Mouse (Mus musculus): ENCODE data around the gene Alyref2. TPM values are rescaled to one million over a fixed set of nuclear protein-coding genes. Genes with fewer than 3 reads are reported as not detected.

Gene Alyref2
- polyA plus RNA-seq, 1 experiment from 2014 or later = 13.3 TPM

DNA sequence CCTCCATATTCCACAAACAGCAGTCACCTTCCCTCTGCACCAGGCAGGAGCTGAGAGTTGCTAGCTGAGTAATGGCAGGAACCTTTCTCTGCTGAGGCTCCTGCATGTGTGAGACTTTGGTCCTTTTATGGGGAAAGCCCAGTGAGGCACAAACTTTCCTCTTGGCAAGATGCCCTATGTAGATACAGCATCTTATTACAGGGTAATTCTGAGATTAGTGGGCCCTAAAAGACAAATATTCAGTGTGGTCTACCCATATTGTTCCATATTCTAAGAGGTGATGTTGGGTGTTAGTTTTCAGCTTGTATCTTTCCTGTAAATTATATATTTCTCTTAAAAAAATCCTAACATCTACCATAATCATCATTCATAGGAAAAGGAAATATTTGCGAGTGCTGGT, 31.9 kb downstream of the Alyref2 start, which contains the start of gene Itln1:
TSS of gene Itln1 (minus strand) at position 101 of the 400 bp plus-strand sequence.
- no peaks in the 10 kb centered on the region for H3K4me1 ChIP-seq
- 94% methylated on average over 1 of the region's 1 CpGs for WGBS
- H3K9ac ChIP-seq = no peak within 1 kb of the TSS
- H3K36me3 ChIP-seq = no peaks in the 10 kb centered on the region
- no peaks in the 10 kb centered on the region for H3K27me3 ChIP-seq
- H3K4me3 ChIP-seq = no peak within 1 kb of the TSS
- H3K27ac ChIP-seq = no peak within 1 kb of the TSS
- no peak within 1 kb of the TSS for H3K4me2 ChIP-seq (replicated peaks)
- H3K9me3 ChIP-seq = peaks cover 8% of the 10 kb centered on the region; the same call in 1 of the 2 replicates
- ATAC-seq (ENCODE audit: insufficient number of reproducible peaks, insufficient read depth, low FRiP score, low TSS enrichment) = no peak

DNA sequence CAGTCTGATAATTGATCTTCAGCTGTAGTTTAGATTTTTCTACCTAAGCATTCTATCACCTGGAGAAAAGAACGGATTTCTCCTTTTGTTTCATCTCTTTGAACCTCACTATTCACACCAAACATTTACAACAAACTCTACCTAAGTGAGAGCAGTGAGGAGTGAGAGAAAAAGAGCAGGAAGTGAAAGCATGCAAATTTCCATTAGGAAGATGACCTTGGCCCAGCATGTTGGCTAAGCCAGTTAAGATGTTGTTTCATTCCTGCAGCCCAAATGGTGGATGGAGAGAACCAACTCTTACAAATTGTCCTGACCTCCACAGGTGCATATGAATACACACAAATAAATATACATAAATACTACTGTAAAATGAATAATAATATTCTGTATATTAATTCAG, 37.4 kb downstream of the Alyref2 start:
- Histone ChIP-seq H3K27me3 (no peaks in the 10 kb centered on the region), H3K9me3 (peaks cover 8% of the 10 kb centered on the region; the same call in 1 of the 2 replicates)
- WGBS = 85% methylated on average over 1 of the region's 1 CpGs

DNA sequence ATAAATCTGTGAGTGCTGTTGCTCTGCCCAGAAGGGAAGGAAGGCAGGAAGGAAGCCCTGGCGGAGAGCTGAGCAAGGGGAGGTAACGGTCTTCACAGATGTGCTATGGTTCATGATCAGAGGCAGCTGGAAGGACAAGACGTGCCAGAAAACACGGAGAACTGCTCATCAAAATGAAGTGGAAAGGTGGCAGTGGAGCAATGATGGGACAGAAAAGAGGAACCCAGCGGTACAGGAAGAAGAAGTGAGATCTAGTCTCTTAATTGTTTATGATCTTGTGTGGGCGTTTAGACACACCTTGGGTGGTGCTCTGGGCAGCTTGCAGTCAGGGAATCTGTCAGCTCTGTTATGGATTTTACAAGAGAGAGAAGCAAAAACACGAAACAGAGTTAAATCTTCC, 48.0 kb downstream of the Alyref2 start:
- no peaks in the 10 kb centered on the region for H3K27me3 ChIP-seq

More for the DNA sequence above, 37.4 kb downstream of the Alyref2 start:
- no peak overlapping the region for H3K9ac ChIP-seq
- ATAC-seq (ENCODE audit: insufficient number of reproducible peaks, insufficient read depth, low FRiP score, low TSS enrichment) = no peak
- no peak overlapping the region for H3K4me2 ChIP-seq (replicated peaks)
- H3K4me3 ChIP-seq = no peak overlapping the region
- H3K27ac ChIP-seq = no peak overlapping the region
- no peaks in the 10 kb centered on the region for H3K4me1 ChIP-seq
- no peaks in the 10 kb centered on the region for H3K36me3 ChIP-seq

DNA sequence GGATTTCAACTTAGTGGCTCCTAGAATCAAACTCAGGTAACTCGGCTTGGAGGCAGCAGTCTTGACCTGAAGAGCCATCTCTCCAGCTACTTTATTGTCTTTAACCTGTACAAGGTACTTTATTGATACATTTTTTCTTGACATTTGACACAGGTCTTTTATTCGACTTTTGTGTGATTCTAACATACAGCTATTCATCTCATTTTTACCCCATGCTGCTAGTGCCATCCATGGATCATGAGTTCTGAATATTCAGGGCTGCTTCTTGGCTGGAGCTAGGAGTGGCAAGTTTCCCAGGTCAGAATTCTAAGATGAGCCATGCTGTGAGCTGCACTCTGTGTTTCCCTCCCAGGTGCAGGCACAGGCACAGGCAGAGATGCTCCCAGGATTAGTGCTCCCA, 49.0 kb downstream of the Alyref2 start:
- 79% methylated on average over 2 of the region's 2 CpGs for WGBS
- Histone ChIP-seq H3K4me2 (replicated peaks) (no peak overlapping the region), H3K27ac (no peak overlapping the region), H3K36me3 (no peaks in the 10 kb centered on the region), H3K4me3 (no peak overlapping the region), H3K9ac (no peak overlapping the region), H3K9me3 (no peaks in the 10 kb centered on the region), H3K4me1 (no peaks in the 10 kb centered on the region), H3K27me3 (no peaks in the 10 kb centered on the region)
- no peak for ATAC-seq (ENCODE audit: insufficient number of reproducible peaks, insufficient read depth, low FRiP score, low TSS enrichment)

More for the DNA sequence above, 48.0 kb downstream of the Alyref2 start:
- Histone ChIP-seq H3K9ac (no peak overlapping the region), H3K36me3 (no peaks in the 10 kb centered on the region), H3K4me3 (no peak overlapping the region), H3K4me2 (replicated peaks) (no peak overlapping the region), H3K27ac (no peak overlapping the region), H3K4me1 (no peaks in the 10 kb centered on the region), H3K9me3 (no peaks in the 10 kb centered on the region)
- no peak for ATAC-seq (ENCODE audit: insufficient number of reproducible peaks, insufficient read depth, low FRiP score, low TSS enrichment)
- WGBS = 82% methylated on average over 7 of the region's 7 CpGs

- H3K36me3 ChIP-seq = no peaks in the 10 kb centered on the region
- no peaks in the 10 kb centered on the region for H3K9me3 ChIP-seq
- H3K9ac ChIP-seq = no peak overlapping the region
- no peak overlapping the region for H3K27ac ChIP-seq
- H3K4me3 ChIP-seq = no peak overlapping the region
- no peaks in the 10 kb centered on the region for H3K4me1 ChIP-seq
- ATAC-seq (ENCODE audit: insufficient number of reproducible peaks, insufficient read depth, low FRiP score, low TSS enrichment) = no peak
- H3K4me2 ChIP-seq (replicated peaks) = no peak overlapping the region
- WGBS = 85% methylated on average over 11 of the region's 11 CpGs
- H3K27me3 ChIP-seq = no peaks in the 10 kb centered on the region
Observed at GRCm38 (mm10) chr1:171553359-171554341, 50.4 kb downstream of the Alyref2 start.

Other genes starting within 250 kb of the Alyref2 start
- gene B4galt3, start 233.2 kb upstream of the Alyref2 start, polyA plus RNA-seq (2016; fragmentation: Nextera tagmentation; extraction: Ambion mirVana) = 86.0 and 89.3 TPM in 2 replicates
- 75.4 and 79.1 TPM in 2 replicates for gene Ppox, start 222.3 kb upstream of the Alyref2 start, polyA plus RNA-seq (2016; fragmentation: Nextera tagmentation; extraction: Ambion mirVana)
- 135 and 139 TPM in 2 replicates for gene Usp21, start 215.5 kb upstream of the Alyref2 start, polyA plus RNA-seq (2016; fragmentation: Nextera tagmentation; extraction: Ambion mirVana)
- gene Ufc1, start 208.5 kb upstream of the Alyref2 start, polyA plus RNA-seq (2016; fragmentation: Nextera tagmentation; extraction: Ambion mirVana) = 102 and 105 TPM in 2 replicates
- 54.5 and 61.8 TPM in 2 replicates for gene Dedd, start 174.3 kb upstream of the Alyref2 start, polyA plus RNA-seq (2016; fragmentation: Nextera tagmentation; extraction: Ambion mirVana)
- 43.6 and 44.8 TPM in 2 replicates for gene Nit1, start 157.8 kb upstream of the Alyref2 start, polyA plus RNA-seq (2016; fragmentation: Nextera tagmentation; extraction: Ambion mirVana)
- 118 and 127 TPM in 2 replicates for gene Pfdn2, start 157.8 kb upstream of the Alyref2 start, polyA plus RNA-seq (2016; fragmentation: Nextera tagmentation; extraction: Ambion mirVana)
- 1.0 and 1.8 TPM in 2 replicates for gene Klhdc9, start 142.7 kb upstream of the Alyref2 start, polyA plus RNA-seq (2016; fragmentation: Nextera tagmentation; extraction: Ambion mirVana)
- gene Nectin4, start 133.4 kb upstream of the Alyref2 start, polyA plus RNA-seq (2016; fragmentation: Nextera tagmentation; extraction: Ambion mirVana) = 7.5 and 8.7 TPM in 2 replicates
- gene Arhgap30, start 114.5 kb upstream of the Alyref2 start, polyA plus RNA-seq (2016; fragmentation: Nextera tagmentation; extraction: Ambion mirVana) = 0.97 and 1.1 TPM in 2 replicates
- 119 and 125 TPM in 2 replicates for gene Usf1, start 92.2 kb upstream of the Alyref2 start, polyA plus RNA-seq (2016; fragmentation: Nextera tagmentation; extraction: Ambion mirVana)
- 5.8 and 7.6 TPM in 2 replicates for gene Tstd1, start 84.6 kb upstream of the Alyref2 start, polyA plus RNA-seq (2016; fragmentation: Nextera tagmentation; extraction: Ambion mirVana)
- 31.8 and 35.2 TPM in 2 replicates for gene F11r, start 65.9 kb upstream of the Alyref2 start, polyA plus RNA-seq (2016; fragmentation: Nextera tagmentation; extraction: Ambion mirVana)
- not detected in 2 replicates for gene Itln1, start 31.8 kb downstream of the Alyref2 start, polyA plus RNA-seq (2016; fragmentation: Nextera tagmentation; extraction: Ambion mirVana)
- gene Cd244a, start 55.7 kb downstream of the Alyref2 start, polyA plus RNA-seq (2016; fragmentation: Nextera tagmentation; extraction: Ambion mirVana) = 0.08 TPM in 1 of 2 replicates, not detected in the other
- gene Ly9, start 103.9 kb downstream of the Alyref2 start, polyA plus RNA-seq (2016; fragmentation: Nextera tagmentation; extraction: Ambion mirVana) = 0.08 TPM in 1 of 2 replicates, not detected in the other
- not detected in 2 replicates for gene Slamf7, start 149.6 kb downstream of the Alyref2 start, polyA plus RNA-seq (2016; fragmentation: Nextera tagmentation; extraction: Ambion mirVana)
- gene Cd48, start 178.5 kb downstream of the Alyref2 start, polyA plus RNA-seq (2016; fragmentation: Nextera tagmentation; extraction: Ambion mirVana) = 0.67 and 1.3 TPM in 2 replicates